Mouse (Mus musculus): Measurements from ENCODE around the gene Vmn1r132. TPM values are rescaled to one million over a fixed set of nuclear protein-coding genes. Genes with fewer than 3 reads are reported as not detected.
"Not testable (repeated sequence)": the region's sequence is repeated elsewhere in the genome, so short reads cannot be mapped to it uniquely, and the experiment has no call there.

The Vmn1r132 gene
- not detected in 2 replicates for total RNA-seq (2021)
- long read RNA-seq = 0 reads

DNA sequence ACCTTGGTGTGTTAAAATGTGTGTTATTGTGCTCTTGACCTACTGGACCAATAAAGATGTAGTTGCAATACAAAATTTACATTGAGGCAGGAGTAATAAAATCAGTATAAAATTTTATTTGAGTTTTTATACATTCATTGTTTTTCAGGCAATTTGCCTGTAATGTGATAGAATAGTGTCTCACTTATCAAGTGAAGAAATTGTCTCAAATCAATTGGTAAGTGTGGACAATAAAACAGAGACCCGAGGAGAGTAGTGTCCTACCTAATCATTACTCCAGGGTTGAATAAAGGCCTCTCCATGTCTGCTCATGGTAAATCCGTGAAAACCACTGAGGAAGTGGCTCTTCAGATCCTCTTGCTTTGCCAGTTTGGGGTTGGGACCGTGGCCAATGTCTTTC is at the start of gene Vmn1r132:
Gene Vmn1r132, plus strand, starts transcription at position 301 of the 400 bp plus-strand sequence.
- not testable (repeated sequence) for DNase-seq

Other genes starting within 250 kb of the Vmn1r132 start
- gene Gm6882, start 181.3 kb upstream of the Vmn1r132 start, total RNA-seq (2021) = not detected in 2 replicates
- not detected in 2 replicates for gene Vmn1r130, start 102.3 kb upstream of the Vmn1r132 start, total RNA-seq (2021)
- gene Vmn1r131, start 68.0 kb upstream of the Vmn1r132 start, total RNA-seq (2021) = not detected in 2 replicates
- not detected in 2 replicates for gene Gm4175, start 147.4 kb downstream of the Vmn1r132 start, total RNA-seq (2021)
- not detected in 2 replicates for gene Gm4177, start 182.6 kb downstream of the Vmn1r132 start, total RNA-seq (2021)
- gene Vmn1r135, start 218.3 kb downstream of the Vmn1r132 start, total RNA-seq (2021) = not detected in 2 replicates
- not detected in 2 replicates for gene Gm5725, start 230.2 kb downstream of the Vmn1r132 start, total RNA-seq (2021)